Mouse (Mus musculus): ENCODE data around the gene Scaf8. TPM values are rescaled to one million over a fixed set of nuclear protein-coding genes. Genes with fewer than 3 reads are reported as not detected.
"Not testable (repeated sequence)": the region's sequence is repeated elsewhere in the genome, so short reads cannot be mapped to it uniquely, and the experiment has no call there.

Scaf8 gene
- total RNA-seq, 2 experiments from 2014 or later = 33.1 to 35.0 TPM

DNA sequence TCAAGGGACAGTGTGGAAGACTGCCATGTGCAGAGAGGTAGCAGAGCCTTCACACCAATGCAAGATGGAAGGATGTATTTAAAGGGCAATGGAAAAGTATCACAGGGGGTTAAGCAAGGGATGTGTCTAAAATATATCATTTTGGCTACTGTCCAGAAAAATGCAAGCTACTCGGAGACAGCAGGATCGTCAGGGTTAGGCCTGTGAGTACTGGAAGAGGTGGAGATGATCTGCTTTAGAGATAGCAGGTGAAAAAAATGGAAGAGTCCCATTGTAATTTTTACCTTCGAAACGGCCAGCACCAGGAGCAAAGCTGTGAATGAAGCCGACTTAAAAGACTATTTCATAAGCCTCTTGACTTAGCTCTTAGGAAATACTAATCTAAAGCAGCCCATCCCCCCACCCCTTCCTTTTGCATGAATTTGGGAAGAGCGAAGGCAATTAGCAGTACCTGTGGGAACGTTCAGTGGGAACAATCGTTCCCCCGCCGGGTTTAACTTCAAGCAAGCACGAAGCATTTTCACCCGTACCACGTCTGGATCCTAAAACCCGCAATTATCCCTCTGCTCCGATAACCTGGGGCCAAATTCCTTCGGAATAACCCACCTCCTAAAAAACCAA lies 925 bp upstream of the Scaf8 start:
- intact Hi-C loops (cut with DNase I) = loop anchor here (1.0 to 5.0 kb wide), 2 partner anchors 30 to 108 kb away; no protein-coding TSS in a partner anchor
- DNase-seq = no peak

DNA sequence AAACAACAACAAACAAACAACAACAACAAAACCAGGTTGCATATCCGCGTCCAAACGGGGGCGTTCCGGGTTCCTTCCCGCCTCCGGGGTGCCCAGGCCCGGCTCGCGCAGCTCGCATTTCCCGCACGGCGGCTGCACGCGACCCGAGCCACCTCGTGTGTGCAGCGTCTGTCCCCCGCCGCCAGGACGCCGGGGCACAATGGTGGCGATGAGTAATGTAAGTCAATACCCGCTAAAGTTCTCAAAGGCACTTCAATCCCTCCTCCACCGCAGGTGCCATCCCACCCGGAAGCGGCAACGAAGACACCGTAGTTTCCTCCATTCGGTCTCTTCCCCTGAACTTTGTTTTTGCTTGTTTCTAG lies 433 bp upstream of the Scaf8 start:
- no peak for DNase-seq
- intact Hi-C loops (cut with DNase I) = loop anchor here (1.0 to 5.0 kb wide), 2 partner anchors 30 to 108 kb away; no protein-coding TSS in a partner anchor

DNA sequence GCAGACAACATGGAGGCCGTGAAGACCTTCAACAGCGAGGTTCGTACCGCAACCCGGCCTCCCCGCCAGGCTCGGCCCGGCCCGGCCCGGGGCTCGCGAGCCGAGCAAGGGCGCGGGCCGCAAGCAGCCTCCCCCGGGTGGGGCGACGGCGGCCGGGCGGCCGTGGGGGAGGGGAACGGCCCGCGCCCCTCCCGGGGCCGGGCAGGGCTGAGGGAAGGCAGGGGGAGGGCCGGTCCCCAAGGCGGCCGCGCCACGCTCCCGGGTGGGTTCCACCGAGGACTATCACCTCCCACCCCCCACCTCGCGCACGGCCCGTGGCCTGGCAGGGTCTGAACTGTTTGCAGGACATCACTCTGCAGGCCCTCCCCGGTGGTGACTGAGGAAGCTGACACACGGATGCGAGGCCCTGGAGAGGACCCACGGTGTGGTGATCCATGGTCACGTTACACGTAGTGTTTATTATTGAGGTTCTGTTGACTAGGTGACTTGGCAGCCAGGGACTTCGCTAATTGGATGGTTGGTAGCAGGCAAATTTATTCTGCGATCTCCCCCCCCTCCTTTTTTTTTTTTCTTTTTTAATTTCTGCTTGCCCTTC lies 705 bp downstream of the Scaf8 start:
- intact Hi-C loops (cut with DNase I) = no loop called here
- DNase-seq = peak; percentile 59 to 77

DNA sequence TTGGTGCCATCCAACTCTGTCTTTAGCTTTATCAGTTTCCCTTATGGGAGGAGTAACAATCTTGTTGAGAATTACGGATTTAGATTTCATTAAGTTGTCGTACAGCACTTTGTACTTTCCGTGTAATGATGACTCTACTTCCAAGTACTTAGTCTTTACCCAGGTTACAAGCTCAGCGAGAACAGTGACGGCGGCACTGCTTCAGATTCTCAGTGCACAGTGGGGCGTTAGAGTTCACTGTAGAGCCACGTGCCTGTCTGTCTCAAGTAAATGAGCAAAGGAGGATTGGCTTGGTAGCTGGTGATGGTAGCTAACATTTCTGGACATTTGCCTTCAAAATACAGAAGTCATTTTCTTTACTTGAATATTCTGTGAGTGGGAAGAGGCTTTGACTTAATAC lies 6.2 kb downstream of the Scaf8 start:
- DNase-seq; intact Hi-C loops (cut with DNase I): not testable (repeated sequence)

DNA sequence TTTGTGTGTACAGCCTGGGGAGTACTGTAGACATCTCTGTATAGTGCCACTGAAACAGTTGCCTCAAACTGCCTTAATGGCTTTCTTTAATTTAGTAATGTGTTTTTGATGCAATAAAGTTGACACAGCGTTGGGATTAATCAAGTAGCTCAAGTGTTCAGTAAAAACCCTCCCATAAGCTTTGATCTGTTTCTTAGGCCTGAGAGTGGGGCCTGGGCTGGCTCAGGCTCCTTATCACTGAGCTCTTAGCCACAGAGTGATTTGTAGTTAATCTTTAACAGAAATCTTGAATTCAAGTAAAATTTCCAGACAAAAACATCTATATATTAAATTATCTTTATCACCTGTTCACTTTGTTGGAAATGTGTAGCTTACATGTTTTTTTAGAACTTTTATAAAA lies 8.8 kb downstream of the Scaf8 start:
- DNase-seq; intact Hi-C loops (cut with DNase I): not testable (repeated sequence)

DNA sequence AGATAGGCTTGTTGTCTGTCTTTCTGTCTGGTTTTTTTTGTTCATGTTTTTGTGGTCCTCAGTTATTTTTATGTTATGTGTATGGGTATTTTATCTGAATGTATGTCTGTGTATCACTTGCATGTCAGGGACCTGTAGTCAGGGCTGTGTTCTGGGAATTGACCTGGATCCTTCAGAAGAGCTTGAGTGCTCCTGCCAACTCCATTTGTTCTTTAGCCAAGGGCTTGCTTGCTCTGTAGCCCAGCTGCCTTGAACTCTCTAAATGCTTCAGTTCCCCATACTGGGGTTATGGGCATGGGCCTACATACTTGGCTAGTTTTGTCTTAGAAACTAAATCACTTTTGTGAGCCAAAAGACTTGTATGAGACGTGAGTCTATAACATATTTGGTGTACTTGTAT lies 13.9 kb downstream of the Scaf8 start:
- no peak for DNase-seq
- intact Hi-C loops (cut with DNase I) = no loop called here

DNA sequence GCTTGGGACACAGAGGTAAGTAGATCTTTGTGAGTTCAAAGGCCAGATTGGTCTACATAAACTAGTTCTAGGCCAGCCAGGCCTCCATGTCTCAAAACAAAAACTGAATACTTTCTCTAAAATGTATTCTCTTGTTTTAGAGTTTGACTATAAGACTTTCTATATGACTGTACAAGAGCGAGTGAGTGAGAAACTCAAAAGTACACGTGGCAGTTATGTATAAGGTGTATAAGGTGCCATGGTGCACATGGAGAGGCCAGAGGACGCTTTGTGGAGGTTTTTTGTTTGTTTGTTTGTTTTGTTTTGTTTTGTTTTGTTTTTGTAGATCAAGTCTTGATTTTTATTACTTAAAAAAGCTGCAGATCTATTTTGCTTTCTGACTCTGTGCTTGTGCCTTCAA lies 15.0 kb downstream of the Scaf8 start:
- no peak for DNase-seq
- intact Hi-C loops (cut with DNase I) = no loop called here

DNA sequence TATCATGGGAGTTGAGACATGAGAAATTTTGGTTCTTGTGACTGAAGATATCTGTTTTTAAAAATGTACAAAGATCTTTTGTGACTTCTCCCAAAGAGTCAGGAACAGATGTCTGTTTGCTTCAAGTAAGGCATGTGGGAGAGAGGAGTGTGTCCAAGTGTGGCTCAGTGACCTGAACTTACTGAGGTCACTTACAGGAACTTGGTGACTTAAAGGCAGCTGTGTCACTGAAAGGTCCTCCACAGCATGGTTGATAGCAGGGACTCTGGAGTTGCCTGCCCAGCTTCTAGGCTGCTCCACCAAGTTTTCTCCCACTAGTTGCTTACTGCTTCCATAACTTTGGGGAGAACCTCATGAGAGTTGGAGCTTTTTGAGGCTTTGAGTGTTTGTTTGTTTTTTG lies 20.6 kb downstream of the Scaf8 start:
- no peak for DNase-seq
- intact Hi-C loops (cut with DNase I) = no loop called here

DNA sequence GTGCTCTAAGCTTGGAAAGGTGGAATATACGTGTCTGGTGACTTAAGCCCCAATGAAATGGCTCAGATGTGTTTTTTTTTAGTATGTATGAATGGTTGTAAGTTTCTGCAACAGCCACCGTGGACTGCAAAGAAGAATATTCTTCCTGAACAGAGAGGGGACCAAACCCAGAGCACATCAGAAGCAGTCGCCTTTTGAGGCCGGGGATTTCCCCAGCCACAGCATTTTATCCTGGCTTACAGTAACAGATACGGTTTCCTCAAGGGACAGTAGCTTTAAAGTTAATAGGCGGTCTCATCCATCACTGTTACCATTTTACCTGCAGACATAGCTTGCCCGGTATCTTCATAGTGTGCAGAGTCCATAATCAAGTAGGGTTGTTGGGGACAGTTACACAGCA lies 21.4 kb downstream of the Scaf8 start:
- no peak for DNase-seq
- intact Hi-C loops (cut with DNase I) = no loop called here

DNA sequence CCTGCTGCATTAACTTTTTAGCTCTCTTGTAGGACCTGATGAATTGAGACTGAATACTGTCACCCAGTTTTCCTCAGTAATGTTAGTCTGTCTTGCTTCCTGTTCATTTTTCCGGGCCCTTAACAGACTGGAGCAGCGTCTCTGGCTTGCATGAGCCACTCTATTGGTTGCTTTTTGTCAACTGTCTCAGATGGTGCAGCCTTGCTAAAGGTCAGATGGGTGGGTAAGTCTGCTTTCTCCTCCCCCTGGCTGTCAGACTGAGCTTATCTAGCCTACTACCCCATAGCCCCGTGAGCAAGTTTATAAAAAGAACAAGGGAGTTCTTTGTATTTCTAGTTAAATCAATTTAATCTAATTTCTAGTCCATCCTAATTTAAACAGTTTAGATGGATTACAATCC lies 23.6 kb downstream of the Scaf8 start:
- DNase-seq = no peak
- intact Hi-C loops (cut with DNase I) = no loop called here

DNA sequence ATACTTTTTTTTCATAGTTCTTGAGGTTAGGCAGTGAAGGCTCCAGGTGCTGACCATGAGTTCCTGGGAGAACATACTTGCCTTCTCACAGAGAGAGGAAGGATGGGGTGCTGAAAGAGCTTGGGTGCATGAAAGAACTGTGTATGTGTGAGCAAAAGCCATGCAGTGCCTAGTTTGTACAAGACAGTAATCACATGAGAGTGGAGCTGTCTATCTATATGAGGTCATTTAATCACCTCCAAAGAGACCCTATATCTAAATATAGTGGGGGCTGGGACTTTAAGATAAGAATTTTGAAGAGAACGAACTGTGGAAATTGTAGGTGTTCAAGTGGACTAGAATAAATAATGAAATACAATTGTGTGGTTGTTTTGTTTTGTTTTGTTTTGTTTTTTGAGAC lies 25.3 kb downstream of the Scaf8 start:
- DNase-seq = no peak
- intact Hi-C loops (cut with DNase I) = no loop called here

DNA sequence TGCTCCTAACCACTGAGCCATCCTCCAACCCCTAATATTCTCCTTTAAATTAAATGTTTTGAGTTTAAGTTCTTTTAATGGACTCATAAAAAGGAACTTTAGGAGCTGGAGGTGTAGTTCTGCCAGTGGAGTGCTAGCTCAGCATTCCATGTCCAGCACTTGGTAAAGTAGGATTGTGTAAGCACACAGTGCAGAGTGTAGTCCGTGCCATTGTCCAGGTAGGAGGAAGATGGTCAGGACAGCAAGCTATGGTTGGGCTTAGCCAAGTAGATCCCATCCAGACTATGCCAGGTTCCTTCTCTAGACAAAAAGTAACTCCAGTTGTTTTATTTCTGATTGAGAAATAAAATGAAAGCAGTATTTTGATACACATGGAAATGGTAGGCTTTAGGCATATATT lies 34.1 kb downstream of the Scaf8 start:
- intact Hi-C loops (cut with DNase I) = no loop called here

DNA sequence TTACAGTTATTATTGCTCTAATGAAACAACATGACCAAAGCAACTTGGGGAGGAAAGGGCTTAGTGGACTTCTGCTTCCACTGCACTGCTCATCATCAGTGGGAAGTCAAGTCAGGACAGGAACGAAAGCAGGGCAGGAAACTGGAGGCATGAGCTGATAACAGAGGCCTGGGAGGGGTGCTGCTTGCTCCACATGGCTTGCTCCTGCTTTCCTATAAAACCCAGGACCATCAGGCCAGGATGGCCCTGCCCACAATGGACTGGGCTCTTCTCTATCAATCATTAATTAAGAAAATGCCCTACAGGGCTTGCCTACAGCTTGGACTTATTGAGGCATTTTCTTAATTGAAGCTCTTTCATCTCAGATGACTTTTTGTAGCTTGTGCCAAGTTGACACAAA lies 34.8 kb downstream of the Scaf8 start:
- no peak for DNase-seq
- intact Hi-C loops (cut with DNase I) = no loop called here

More for the DNA sequence above, 34.1 kb downstream of the Scaf8 start:
- no peak for DNase-seq

DNA sequence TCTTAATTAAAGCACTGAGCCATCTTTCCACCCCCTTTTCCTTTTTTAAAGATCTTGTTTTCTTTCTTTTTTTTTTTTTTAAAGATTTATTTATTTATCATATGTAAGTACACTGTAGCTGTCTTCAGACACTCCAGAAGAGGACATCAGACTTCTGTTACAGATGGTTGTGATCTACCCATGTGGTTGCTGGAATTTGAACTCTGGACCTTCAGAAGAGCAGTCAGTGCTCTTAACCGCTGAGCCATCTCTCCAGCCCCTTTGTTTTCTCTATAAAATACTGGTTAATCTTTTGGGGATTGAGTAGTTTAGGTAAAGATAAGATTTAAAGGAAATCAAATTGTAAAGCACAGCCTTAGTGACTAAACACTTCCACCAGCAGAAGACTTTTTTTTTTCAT lies 35.9 kb downstream of the Scaf8 start:
- DNase-seq; intact Hi-C loops (cut with DNase I): not testable (repeated sequence)

DNA sequence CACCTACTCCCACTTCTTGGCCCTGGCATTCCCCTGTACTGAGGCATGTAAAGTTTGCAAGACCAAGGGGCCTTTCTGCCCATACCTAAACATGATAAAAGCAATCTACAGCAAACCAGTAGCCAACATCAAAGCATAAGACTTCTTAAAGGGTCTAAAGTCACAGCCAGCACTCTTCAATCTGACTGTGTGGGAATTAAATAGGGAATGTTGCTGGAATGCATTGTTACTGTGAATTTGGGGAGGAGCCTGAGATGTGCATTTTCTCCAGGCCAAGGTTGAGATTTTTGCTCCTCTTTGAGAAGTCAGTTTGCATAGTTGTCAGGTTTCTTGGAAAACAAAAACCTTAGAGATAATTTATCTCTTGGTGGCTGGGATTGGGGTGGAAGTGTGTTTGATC lies 36.4 kb downstream of the Scaf8 start:
- DNase-seq = no peak
- intact Hi-C loops (cut with DNase I) = no loop called here

DNA sequence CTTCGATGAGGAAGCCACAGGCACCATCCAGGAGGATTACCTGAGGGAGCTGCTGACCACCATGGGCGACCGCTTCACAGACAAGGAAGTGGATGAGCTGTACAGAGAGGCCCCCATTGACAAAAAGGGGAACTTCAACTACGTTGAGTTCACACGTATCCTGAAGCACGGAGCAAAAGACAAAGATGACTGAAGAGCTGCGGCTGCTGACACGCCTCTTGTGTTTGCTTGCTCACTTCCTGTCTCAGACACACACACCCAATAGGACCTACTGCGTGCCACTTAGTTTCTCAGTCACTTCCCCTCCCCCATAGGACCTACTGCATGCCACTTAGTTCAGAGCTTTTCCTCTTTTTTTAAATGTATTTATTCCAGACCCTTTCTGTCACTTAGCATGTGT lies 41.4 kb downstream of the Scaf8 start:
- intact Hi-C loops (cut with DNase I) = loop anchor here (5.0 kb wide), 1 partner anchor 41 kb away; no protein-coding TSS in a partner anchor
- DNase-seq = not testable (repeated sequence)

DNA sequence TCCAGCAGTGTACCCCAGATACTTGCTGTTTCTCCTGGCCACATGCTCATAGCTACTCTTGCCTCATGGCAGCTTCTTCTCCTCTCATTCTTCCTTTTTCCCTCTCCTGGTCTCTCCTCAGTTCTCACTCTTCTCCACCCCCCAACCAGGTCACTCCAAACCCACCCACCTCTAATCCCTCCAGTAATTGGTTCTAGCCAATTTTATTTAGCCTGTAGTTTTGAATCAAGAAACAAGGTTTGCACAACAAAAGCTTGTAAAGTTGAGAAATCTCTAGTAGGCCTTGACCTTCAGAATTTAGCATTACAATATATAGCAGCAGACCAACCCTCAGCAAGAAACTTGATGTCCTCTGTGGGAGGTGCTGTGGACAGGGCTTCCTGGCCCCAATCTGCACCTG lies 42.2 kb downstream of the Scaf8 start:
- intact Hi-C loops (cut with DNase I) = loop anchor here (5.0 kb wide), 1 partner anchor 40 kb away; no protein-coding TSS in a partner anchor
- DNase-seq = no peak

DNA sequence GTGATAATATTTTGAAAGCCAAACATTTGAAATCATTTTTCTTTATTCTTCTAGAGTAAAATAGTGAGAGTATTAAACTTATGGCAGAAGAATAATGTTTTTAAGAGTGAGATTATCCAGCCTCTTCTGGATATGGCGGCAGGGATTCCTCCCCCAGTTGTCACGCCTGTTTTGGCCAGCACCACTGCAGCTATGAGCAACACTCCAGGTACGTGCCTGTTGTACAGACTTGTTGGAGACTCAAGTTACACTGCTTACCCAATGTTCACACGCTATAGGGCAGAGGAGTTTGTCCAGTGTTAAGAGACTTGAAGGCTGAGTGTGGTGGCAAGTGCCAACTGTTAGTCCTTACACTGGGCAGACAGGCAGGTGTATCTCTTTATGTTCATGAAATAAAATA lies 48.1 kb downstream of the Scaf8 start:
- no peak for DNase-seq
- intact Hi-C loops (cut with DNase I) = no loop called here

DNA sequence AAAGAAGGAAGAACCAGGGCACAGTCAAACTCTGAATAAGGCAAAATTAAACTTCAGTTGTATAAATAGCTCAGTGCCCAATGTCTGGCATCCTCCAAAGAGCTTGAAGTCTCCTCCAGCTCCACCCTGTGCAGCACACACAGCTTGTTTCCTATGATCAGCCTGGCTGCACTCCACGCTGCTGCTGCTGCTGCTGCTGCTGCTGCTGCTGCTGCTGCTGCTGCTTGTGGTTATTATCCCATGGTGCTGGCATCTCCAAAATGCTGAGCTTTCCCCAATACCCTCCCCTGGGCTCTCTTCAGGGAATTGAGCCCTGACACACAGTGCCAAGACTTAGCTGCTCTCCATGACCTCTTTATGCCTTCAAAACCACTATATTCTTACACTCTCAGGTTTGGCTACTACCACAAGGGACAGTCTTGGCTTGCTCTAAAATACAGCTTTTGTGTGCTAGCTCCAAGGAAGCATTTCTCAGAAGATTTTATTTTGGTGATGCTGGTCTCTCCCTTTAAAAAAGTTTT lies 65.7 kb downstream of the Scaf8 start:
- intact Hi-C loops (cut with DNase I); DNase-seq: not testable (repeated sequence)

DNA sequence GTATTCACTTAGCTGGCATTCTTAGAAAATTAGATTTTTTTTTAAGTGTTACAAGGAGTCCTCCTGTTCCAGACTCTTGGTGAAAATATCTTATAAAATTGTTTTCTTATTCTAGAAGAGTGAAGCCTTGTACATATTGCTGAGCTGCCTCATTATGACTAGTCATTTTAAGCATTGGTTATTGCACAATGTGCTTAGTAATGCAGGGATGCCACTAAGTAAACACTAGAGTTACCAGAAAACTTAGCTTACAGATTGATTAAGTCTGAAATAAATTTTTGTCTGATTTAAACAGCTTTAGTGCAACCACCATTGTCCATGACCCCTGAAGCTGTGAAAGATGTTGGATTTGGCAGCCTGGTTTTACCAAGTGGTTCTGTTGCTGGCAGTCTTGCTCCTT lies 80.7 kb downstream of the Scaf8 start:
- intact Hi-C loops (cut with DNase I) = loop anchor here (5.0 kb wide), 1 partner anchor 38 kb away; no protein-coding TSS in a partner anchor
- DNase-seq = not testable (repeated sequence)

DNA sequence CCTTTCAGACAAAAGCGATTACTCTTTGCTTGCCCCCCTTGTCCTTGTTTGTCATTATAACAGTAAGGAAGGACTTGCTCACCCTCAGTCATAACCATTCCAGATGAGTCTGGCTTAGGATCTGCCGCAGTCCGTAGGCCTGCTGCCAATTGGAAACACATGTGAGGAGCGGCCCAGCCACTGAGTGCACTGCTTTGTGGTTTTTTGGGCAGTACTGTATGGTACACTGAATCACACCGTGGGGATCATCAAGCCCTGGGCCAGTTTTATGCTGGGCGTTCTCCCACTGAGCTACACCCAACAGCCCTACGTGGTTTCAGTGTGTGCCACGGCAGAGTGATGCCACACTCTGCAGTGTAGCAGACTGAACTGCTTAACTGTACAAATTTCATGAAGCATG lies 85.6 kb downstream of the Scaf8 start:
- peak; percentile 21 to 26 for DNase-seq

DNA sequence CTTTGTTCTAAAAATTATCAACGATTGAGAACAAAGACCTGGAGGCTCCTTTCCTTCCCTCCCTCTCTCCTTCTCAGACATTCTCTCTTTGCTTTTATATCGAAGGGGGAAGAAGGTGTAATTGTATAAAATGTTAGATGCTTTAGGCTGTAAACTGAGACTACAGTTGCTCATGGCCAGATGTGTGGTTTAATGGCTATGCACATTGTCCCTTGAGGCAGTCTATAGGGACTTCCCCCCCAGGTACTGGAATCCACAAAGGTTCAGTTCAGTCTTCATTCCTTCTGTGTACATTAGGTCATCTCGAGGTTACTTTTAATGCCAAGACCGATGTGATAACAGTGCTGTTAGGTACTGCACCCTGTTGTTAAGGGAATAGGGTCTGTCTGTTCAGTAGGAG lies 89.1 kb downstream of the Scaf8 start:
- DNase-seq = no peak
- intact Hi-C loops (cut with DNase I) = no loop called here

More for the DNA sequence above, 85.6 kb downstream of the Scaf8 start:
- intact Hi-C loops (cut with DNase I) = no loop called here

Measured in heart, postnatal 36 days (tissue).